Mouse (Mus musculus): ENCODE measurements around the gene Plin2. TPM values are rescaled to one million over a fixed set of nuclear protein-coding genes. Genes with fewer than 3 reads are reported as not detected.

Gene Plin2
- polyA plus RNA-seq, 1 experiment = 60.7 TPM

DNA sequence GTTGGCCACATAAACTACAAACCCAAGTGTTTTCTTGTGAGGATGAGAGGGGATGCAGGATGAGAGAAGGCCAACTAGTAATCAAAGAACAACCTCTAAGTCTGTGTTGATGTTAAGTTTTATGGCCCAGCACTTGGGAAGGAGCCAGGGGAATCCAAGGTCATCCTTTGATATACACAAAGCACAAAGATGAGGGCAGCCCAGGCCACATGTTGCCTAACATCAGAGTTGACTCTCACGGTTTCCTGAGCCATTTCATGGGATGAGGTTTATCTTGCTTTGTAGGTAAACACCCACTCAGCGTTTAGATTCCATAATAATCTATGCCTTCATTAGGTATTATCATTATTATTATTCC is 16.1 kb upstream of the Plin2 start:
- Histone ChIP-seq H3K4me3 (ENCODE audit: low read depth, low read length) (no peak overlapping the region), H3K27ac (ENCODE audit: insufficient read depth, low read length) (no peak overlapping the region), H3K27me3 (ENCODE audit: control insufficient read depth, insufficient read depth, low read length, poor library complexity, severe bottlenecking) (no peaks in the 10 kb centered on the region), H3K9me3 (replicated peaks; ENCODE audit: control insufficient read depth, insufficient read depth, low read length, poor library complexity, severe bottlenecking) (no peaks in the 10 kb centered on the region), H3K9ac (ENCODE audit: low read depth, poor library complexity, severe bottlenecking) (no peak overlapping the region), H3K36me3 (ENCODE audit: control insufficient read depth, insufficient read depth, low read length, poor library complexity, severe bottlenecking) (no peaks in the 10 kb centered on the region), H3K4me1 (ENCODE audit: control insufficient read depth, insufficient read depth, low read length) (peaks cover 7% of the 10 kb centered on the region)
- TF ChIP-seq EP300 (IDR thresholded peaks at IDR 0.05; ENCODE audit: insufficient read depth, low read depth, low read length) (no peak), CTCF (IDR thresholded peaks at IDR 0.05; ENCODE audit: low read depth, low read length) (no peak), POLR2A (IDR thresholded peaks at IDR 0.05; ENCODE audit: insufficient read depth, low read length) (no peak)

DNA sequence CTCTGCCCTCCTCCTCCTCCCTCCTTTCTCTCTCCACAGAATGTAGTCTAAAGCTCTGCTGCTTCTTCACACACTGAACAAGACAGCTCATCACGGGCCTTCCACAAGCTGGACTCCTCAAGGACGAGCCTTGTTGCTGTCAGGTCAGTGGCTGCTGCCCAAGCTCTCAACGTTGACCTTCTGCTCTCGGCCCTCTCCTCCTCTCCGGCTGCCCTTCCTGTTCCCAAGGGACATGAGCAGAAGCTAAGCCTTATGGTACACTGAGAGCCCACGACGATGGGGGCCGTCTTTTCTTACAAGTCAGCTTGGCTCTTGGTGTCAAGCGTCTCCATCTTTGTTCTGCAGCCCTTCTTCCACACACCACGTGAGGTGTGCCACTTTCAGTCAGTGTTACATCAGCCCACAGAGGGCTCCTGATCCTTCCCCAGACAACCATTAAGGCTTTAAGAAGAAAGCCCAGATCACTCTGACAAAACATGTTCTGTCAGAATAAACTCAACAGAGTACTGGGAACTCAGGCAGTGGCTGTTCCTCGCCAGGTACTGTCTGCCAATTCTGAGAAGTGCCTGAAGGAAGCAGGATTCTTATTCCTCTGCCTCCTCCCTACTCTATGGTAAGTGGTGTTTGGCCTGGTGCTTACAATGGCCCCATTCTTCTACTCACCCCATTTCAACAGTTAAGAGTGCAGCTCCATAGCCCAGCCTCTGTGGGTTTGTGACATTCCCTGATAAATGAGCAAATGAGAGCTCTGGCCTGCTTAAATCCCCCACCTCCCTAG is 15.6 kb upstream of the Plin2 start:
- Histone ChIP-seq H3K9me3 (replicated peaks; ENCODE audit: control insufficient read depth, insufficient read depth, low read length, poor library complexity, severe bottlenecking) (no peaks in the 10 kb centered on the region), H3K36me3 (ENCODE audit: control insufficient read depth, insufficient read depth, low read length, poor library complexity, severe bottlenecking) (no peaks in the 10 kb centered on the region), H3K27me3 (ENCODE audit: control insufficient read depth, insufficient read depth, low read length, poor library complexity, severe bottlenecking) (no peaks in the 10 kb centered on the region), H3K9ac (ENCODE audit: low read depth, poor library complexity, severe bottlenecking) (no peak overlapping the region), H3K4me3 (ENCODE audit: low read depth, low read length) (no peak overlapping the region), H3K27ac (ENCODE audit: insufficient read depth, low read length) (no peak overlapping the region), H3K4me1 (ENCODE audit: control insufficient read depth, insufficient read depth, low read length) (peaks cover 7% of the 10 kb centered on the region)
- TF ChIP-seq CTCF (IDR thresholded peaks at IDR 0.05; ENCODE audit: low read depth, low read length) (no peak), EP300 (IDR thresholded peaks at IDR 0.05; ENCODE audit: insufficient read depth, low read depth, low read length) (no peak), POLR2A (IDR thresholded peaks at IDR 0.05; ENCODE audit: insufficient read depth, low read length) (no peak)

DNA sequence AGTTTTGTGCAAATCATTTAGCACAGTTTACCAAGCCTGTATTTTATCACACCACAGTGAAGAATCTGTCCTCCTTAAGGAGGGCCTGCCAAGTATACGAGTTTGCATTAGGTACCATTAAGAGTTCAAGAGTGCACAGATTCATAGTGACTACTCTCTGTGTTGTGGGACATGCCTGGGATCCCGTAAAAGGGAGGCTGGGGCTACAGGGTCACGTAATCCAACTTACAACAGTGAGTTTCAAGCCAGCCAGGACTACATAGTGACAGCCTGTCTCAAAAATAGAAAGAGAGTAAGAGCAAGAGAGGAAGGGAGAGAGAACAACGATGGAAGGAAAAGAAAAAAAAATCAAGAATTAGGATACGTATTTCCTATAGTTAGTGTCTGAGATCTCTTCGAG is 14.9 kb upstream of the Plin2 start:
- TF ChIP-seq EP300 (IDR thresholded peaks at IDR 0.05; ENCODE audit: insufficient read depth, low read depth, low read length) (no peak), POLR2A (IDR thresholded peaks at IDR 0.05; ENCODE audit: insufficient read depth, low read length) (no peak), CTCF (IDR thresholded peaks at IDR 0.05; ENCODE audit: low read depth, low read length) (no peak)
- H3K4me1 ChIP-seq (ENCODE audit: control insufficient read depth, insufficient read depth, low read length) = peaks cover 7% of the 10 kb centered on the region
- H3K36me3 ChIP-seq (ENCODE audit: control insufficient read depth, insufficient read depth, low read length, poor library complexity, severe bottlenecking) = no peaks in the 10 kb centered on the region
- H3K27ac ChIP-seq (ENCODE audit: insufficient read depth, low read length) = no peak overlapping the region
- no peak overlapping the region for H3K4me3 ChIP-seq (ENCODE audit: low read depth, low read length)
- H3K9ac ChIP-seq (ENCODE audit: low read depth, poor library complexity, severe bottlenecking) = no peak overlapping the region
- H3K9me3 ChIP-seq (replicated peaks; ENCODE audit: control insufficient read depth, insufficient read depth, low read length, poor library complexity, severe bottlenecking) = no peaks in the 10 kb centered on the region
- no peaks in the 10 kb centered on the region for H3K27me3 ChIP-seq (ENCODE audit: control insufficient read depth, insufficient read depth, low read length, poor library complexity, severe bottlenecking)

DNA sequence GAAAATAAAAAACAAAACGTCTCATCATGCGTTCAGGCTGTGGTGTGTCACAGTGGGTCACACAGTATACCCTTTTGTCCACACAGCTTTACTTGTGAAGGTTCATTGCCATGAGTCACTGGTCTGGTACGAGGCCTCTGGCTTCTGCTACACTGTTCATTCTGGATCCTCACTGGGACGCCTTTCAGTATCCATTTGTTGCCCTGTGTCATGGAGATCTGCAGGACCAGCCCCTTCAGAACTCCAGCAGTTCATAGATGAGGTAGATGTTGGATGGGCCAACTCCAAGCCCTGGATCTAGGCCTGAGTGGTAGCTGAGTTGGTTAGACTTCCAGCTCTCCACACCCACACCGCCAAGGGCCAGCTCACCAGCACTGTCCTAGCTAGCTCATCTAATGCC is 13.9 kb upstream of the Plin2 start:
- Histone ChIP-seq H3K9ac (ENCODE audit: low read depth, poor library complexity, severe bottlenecking) (no peak overlapping the region), H3K27me3 (ENCODE audit: control insufficient read depth, insufficient read depth, low read length, poor library complexity, severe bottlenecking) (no peaks in the 10 kb centered on the region), H3K36me3 (ENCODE audit: control insufficient read depth, insufficient read depth, low read length, poor library complexity, severe bottlenecking) (no peaks in the 10 kb centered on the region), H3K4me1 (ENCODE audit: control insufficient read depth, insufficient read depth, low read length) (peaks cover 7% of the 10 kb centered on the region), H3K9me3 (replicated peaks; ENCODE audit: control insufficient read depth, insufficient read depth, low read length, poor library complexity, severe bottlenecking) (no peaks in the 10 kb centered on the region), H3K27ac (ENCODE audit: insufficient read depth, low read length) (no peak overlapping the region), H3K4me3 (ENCODE audit: low read depth, low read length) (no peak overlapping the region)
- no peak for TF ChIP-seq EP300 (IDR thresholded peaks at IDR 0.05; ENCODE audit: insufficient read depth, low read depth, low read length)
- no peak for TF ChIP-seq POLR2A (IDR thresholded peaks at IDR 0.05; ENCODE audit: insufficient read depth, low read length)
- TF ChIP-seq CTCF (IDR thresholded peaks at IDR 0.05; ENCODE audit: low read depth, low read length) = no peak

DNA sequence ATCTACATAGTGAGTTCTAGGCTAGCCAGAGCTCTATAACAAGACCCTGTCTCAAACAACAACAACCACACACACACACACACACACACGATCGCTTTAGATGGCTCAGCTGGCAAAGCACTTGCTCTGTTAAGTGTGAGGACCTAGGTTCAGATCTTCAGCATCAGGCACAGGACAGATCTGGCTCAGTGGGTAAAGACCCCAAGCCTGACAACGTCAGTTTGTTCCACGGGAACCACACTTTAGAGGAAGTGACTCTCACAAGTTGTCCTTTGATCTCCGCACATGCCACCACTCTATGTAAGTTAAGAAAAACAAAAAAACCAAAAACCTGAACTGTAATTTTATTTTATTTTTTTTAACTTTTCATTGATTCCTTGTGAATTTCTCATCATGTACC is 13.4 kb upstream of the Plin2 start:
- no peak overlapping the region for H3K4me3 ChIP-seq (ENCODE audit: low read depth, low read length)
- no peaks in the 10 kb centered on the region for H3K9me3 ChIP-seq (replicated peaks; ENCODE audit: control insufficient read depth, insufficient read depth, low read length, poor library complexity, severe bottlenecking)
- H3K4me1 ChIP-seq (ENCODE audit: control insufficient read depth, insufficient read depth, low read length) = peaks cover 7% of the 10 kb centered on the region
- no peak overlapping the region for H3K9ac ChIP-seq (ENCODE audit: low read depth, poor library complexity, severe bottlenecking)
- H3K27ac ChIP-seq (ENCODE audit: insufficient read depth, low read length) = no peak overlapping the region
- TF ChIP-seq CTCF (IDR thresholded peaks at IDR 0.05; ENCODE audit: low read depth, low read length) (no peak), EP300 (IDR thresholded peaks at IDR 0.05; ENCODE audit: insufficient read depth, low read depth, low read length) (no peak), POLR2A (IDR thresholded peaks at IDR 0.05; ENCODE audit: insufficient read depth, low read length) (no peak)
- no peaks in the 10 kb centered on the region for H3K27me3 ChIP-seq (ENCODE audit: control insufficient read depth, insufficient read depth, low read length, poor library complexity, severe bottlenecking)
- H3K36me3 ChIP-seq (ENCODE audit: control insufficient read depth, insufficient read depth, low read length, poor library complexity, severe bottlenecking) = no peaks in the 10 kb centered on the region

DNA sequence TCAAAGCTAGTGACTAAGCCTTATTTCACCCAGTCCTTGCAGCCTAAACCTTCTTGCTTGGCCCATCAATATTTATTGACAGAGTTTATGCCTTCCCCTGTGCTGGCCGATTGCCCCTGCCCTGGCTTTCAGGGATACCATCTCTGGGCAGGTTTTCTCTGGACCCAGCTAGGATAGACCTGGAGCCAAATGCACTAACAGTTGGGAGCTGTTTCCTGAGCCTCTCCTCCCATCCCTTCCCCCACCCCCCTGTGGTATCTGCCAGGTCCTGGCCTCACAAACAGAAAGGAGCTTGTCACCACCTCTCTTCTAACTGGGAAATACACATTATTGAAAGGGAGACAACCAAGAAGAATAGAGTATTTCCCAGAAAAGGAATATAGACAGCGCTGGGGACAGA is 12.0 kb upstream of the Plin2 start:
- TF ChIP-seq CTCF (IDR thresholded peaks at IDR 0.05; ENCODE audit: low read depth, low read length) (no peak), POLR2A (IDR thresholded peaks at IDR 0.05; ENCODE audit: insufficient read depth, low read length) (no peak), EP300 (IDR thresholded peaks at IDR 0.05; ENCODE audit: insufficient read depth, low read depth, low read length) (no peak)
- Histone ChIP-seq H3K4me1 (ENCODE audit: control insufficient read depth, insufficient read depth, low read length) (peaks cover 6% of the 10 kb centered on the region), H3K36me3 (ENCODE audit: control insufficient read depth, insufficient read depth, low read length, poor library complexity, severe bottlenecking) (no peaks in the 10 kb centered on the region), H3K27ac (ENCODE audit: insufficient read depth, low read length) (no peak overlapping the region), H3K9ac (ENCODE audit: low read depth, poor library complexity, severe bottlenecking) (no peak overlapping the region), H3K4me3 (ENCODE audit: low read depth, low read length) (no peak overlapping the region), H3K9me3 (replicated peaks; ENCODE audit: control insufficient read depth, insufficient read depth, low read length, poor library complexity, severe bottlenecking) (no peaks in the 10 kb centered on the region), H3K27me3 (ENCODE audit: control insufficient read depth, insufficient read depth, low read length, poor library complexity, severe bottlenecking) (no peaks in the 10 kb centered on the region)
